Mouse (Mus musculus): ENCODE data around the gene Prnd. TPM values are rescaled to one million over a fixed set of nuclear protein-coding genes. Genes with fewer than 3 reads are reported as not detected.

Gene Prnd
- total RNA-seq, 2 experiments from 2014 or later, result 0.39 to 0.84 TPM

Other genes starting within 250 kb of the Prnd start
- gene Erv3, start 91.1 kb upstream of the Prnd start, total RNA-seq (2021), result not detected
- 10 to 100 TPM; 69.7 to 94.8 TPM for gene Prnp, start 40.9 kb upstream of the Prnd start, total RNA-seq (2021)
- under 1 TPM; 0.15 to 0.39 TPM for gene Prn, start 40.9 kb upstream of the Prnd start, total RNA-seq (2021)
- 1 to 10 TPM; 5.0 to 5.2 TPM for gene Rassf2, start 79.4 kb downstream of the Prnd start, total RNA-seq (2021)
- gene Slc23a2, start 194.2 kb downstream of the Prnd start, total RNA-seq (2021), result 1 to 10 TPM; 7.4 to 9.1 TPM